Mouse (Mus musculus) heart, embryonic 14.5 days (tissue): ENCODE data around the gene Gzmb. TPM values are rescaled to one million over a fixed set of nuclear protein-coding genes. Genes with fewer than 3 reads are reported as not detected.
"Not testable (repeated sequence)": the region's sequence is repeated elsewhere in the genome, so short reads cannot be mapped to it uniquely, and the experiment has no call there.

ENCODE experiments used
- ATAC-seq: fragments of 200-750 bp; cut with Nextera tagmentation; 2 replicates; pipeline ENCODE4 v1.8.0; 2017; ENCODE audit warnings: low read depth, moderate TSS enrichment; ENCODE audit not compliant: insufficient number of reproducible peaks, insufficient read depth, low FRiP score
- H3K27ac ChIP-seq, 2 experiments: fragments of 200-500 bp in 1 of 2; fragments of 300-500 bp in 1 of 2; sonication (generic) in 1 of 2; replicated peaks in 1 of 2; 2 replicates each; pipeline ENCODE4 v1.5.1; 2012 to 2014; ENCODE audit warnings: low read depth in 2 of 2, low read length in 2 of 2, control low read depth in 1 of 2, mild to moderate bottlenecking in 1 of 2, mixed read lengths in 1 of 2; ENCODE audit not compliant: control insufficient read depth in 1 of 2, insufficient read depth in 1 of 2
- H3K27me3 ChIP-seq: fragments of 300-500 bp; sonication (generic); 2 replicates; pipeline ENCODE4 v1.6.1; 2014; ENCODE audit warnings: mild to moderate bottlenecking, low read length, control low read depth; ENCODE audit not compliant: control insufficient read depth, insufficient read depth
- H3K36me3 ChIP-seq: fragments of 300-500 bp; sonication (generic); 2 replicates; pipeline ENCODE4 v1.6.1; 2014; ENCODE audit warnings: mild to moderate bottlenecking, control low read depth, low read length, mixed read lengths; ENCODE audit not compliant: control insufficient read depth, insufficient read depth
- H3K4me1 ChIP-seq, 2 experiments: fragments of 200-500 bp in 1 of 2; fragments of 300-500 bp in 1 of 2; sonication (generic) in 1 of 2; 2 replicates each; pipeline ENCODE4 v1.6.1; 2012 to 2014; ENCODE audit warnings: low read length in 2 of 2, control low read depth in 1 of 2, mixed read lengths in 1 of 2; ENCODE audit not compliant: control insufficient read depth in 2 of 2, insufficient read depth in 2 of 2
- H3K4me2 ChIP-seq: fragments of 300-500 bp; sonication (generic); 2 replicates; pipeline ENCODE4 v1.6.1; 2014; ENCODE audit warnings: mild to moderate bottlenecking, low read length
- H3K4me3 ChIP-seq, 2 experiments: fragments of 200-500 bp in 1 of 2; fragments of 300-500 bp in 1 of 2; sonication (generic) in 1 of 2; 2 replicates each; pipeline ENCODE4 v1.5.1; 2012 to 2014; ENCODE audit warnings: low read length in 2 of 2, mild to moderate bottlenecking in 2 of 2, control low read depth in 1 of 2, low read depth in 1 of 2, moderate library complexity in 1 of 2; ENCODE audit not compliant: control insufficient read depth in 1 of 2, insufficient read depth in 1 of 2
- H3K9ac ChIP-seq: fragments of 300-500 bp; sonication (generic); 2 replicates; pipeline ENCODE4 v1.6.1; 2014; ENCODE audit warnings: mild to moderate bottlenecking, low read length
- H3K9me3 ChIP-seq: fragments of 300-500 bp; sonication (generic); 2 replicates; pipeline ENCODE4 v1.6.1; 2016; ENCODE audit warnings: low read length, control low read depth; ENCODE audit not compliant: control insufficient read depth
- WGBS: fragments of 180-500 bp; shearing (Covaris S2); extraction: QIAGEN DNeasy Blood & Tissue Kit; methylation state at CpG from one replicate; pipeline ENCODE4 v1.1.7; 2014; 5-methylcytosine and 5-hydroxymethylcytosine counted together
- polyA plus RNA-seq: library from polyadenylated mRNA; unstranded; fragments of >200 nt; fragmentation: Nextera tagmentation; extraction: Ambion mirVana; gene quantifications from 2 replicates; pipeline ENCODE4 v1.2.1, GENCODE M21; 2014

The Gzmb gene
- polyA plus RNA-seq: not detected in 2 replicates

DNA sequence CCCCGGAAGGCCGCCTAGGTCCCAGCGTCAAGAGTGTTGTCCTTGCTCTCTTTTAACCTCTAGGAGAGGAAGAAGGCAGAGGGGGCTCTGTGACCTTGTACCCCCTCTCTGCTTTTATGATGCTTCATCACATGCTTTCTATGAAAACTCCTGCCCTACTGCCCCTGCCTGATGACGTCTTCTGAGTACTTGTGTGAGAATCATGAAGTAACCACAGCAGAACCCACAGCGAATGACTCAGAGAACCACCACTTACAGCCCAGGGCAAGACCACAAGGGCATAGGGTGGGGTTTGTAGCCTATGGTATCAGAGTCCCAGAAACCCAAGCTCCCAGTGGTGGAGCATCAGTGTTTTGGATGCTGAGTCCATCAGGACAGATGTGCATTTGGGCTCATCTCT is at the start of gene Gzmb:
Gene Gzmb, minus strand, starts transcription at position 108 of the 400 bp plus-strand sequence.
- Histone ChIP-seq H3K4me3 (no peak within 1 kb of the TSS), H3K27me3 (no peaks in the 10 kb centered on the region), H3K9ac (no peak within 1 kb of the TSS), H3K36me3 (no peaks in the 10 kb centered on the region), H3K4me2 (no peak within 1 kb of the TSS), H3K27ac (no peak within 1 kb of the TSS), H3K4me1 (no peaks in the 10 kb centered on the region), H3K9me3 (no peaks in the 10 kb centered on the region)
- 88% methylated on average over 5 of the region's 5 CpGs for WGBS
- ATAC-seq: no peak

DNA sequence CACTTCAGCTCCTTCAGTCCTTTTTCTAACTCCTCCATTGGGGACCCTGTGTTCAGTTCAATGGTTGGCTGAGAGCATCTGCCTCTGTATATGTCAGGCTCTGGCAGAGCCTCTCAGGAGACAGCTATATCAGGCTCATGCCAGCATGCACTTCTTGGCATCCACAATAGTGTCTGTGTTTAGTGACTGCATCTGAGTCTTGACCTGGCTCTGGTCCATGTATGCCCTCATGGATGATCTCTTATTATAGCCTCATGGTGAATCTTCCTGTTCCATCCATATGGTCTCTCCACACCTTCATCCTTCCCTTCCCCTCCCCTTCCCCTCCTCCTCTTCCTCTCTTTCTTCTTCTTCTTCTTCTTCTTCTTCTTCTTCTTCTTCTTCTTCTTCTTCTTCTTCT is 49.7 kb upstream of the Gzmb start:
- H3K4me1 ChIP-seq, H3K4me2 ChIP-seq, ATAC-seq, H3K27me3 ChIP-seq, H3K9me3 ChIP-seq, H3K36me3 ChIP-seq, H3K9ac ChIP-seq, H3K4me3 ChIP-seq, H3K27ac ChIP-seq: not testable (repeated sequence)

DNA sequence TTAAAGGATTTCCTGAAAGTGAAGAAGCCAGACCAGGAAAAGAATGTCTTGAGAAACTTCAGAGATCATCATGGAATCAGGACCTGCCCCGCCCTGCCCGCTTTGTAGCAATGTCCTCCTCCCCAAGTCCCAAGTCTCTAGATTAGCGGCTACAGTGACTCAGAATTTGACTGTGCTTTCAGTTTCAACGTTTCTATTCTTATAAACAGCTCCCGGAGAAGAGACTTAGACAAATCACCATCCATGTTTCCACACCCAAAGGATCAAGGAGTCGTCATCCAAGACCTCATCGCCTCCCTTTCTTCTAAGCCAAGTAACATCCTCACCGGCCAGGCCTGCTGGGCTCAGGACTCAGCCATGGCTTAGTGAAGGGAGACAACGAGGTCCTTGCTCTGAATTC is 48.2 kb upstream of the Gzmb start:
- H3K27me3 ChIP-seq: no peaks in the 10 kb centered on the region
- no peak overlapping the region for H3K4me3 ChIP-seq
- 75% methylated on average over 9 of the region's 9 CpGs for WGBS
- no peak for ATAC-seq
- H3K9ac ChIP-seq: no peak overlapping the region
- H3K9me3 ChIP-seq: no peaks in the 10 kb centered on the region
- H3K4me1 ChIP-seq: no peaks in the 10 kb centered on the region
- no peaks in the 10 kb centered on the region for H3K36me3 ChIP-seq
- H3K4me2 ChIP-seq: no peak overlapping the region
- no peak overlapping the region for H3K27ac ChIP-seq

DNA sequence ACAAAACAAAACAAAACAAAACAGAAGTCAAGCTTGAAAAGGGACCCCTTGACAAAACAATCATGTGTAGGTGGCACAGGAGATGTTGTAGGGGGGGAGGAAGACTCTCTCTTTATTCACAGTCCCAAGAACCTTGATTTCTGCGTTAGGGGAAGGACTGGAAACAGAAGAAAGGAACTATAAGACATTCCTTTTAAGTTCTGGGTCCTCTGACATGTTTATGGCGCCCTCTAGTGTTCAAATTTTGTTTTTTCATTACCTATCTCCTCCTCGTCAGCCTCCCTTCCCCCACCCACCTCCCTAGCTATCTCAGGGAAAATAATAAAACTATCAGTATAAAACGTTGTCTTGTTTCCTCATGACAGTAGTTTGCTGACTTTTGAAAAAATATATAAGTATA is 42.1 kb upstream of the Gzmb start:
- Histone ChIP-seq H3K4me1 (no peaks in the 10 kb centered on the region), H3K4me2 (peak overlapping the region; percentile 29), H3K9me3 (no peaks in the 10 kb centered on the region), H3K27ac (no peak overlapping the region), H3K27me3 (no peaks in the 10 kb centered on the region), H3K9ac (no peak overlapping the region), H3K36me3 (no peaks in the 10 kb centered on the region), H3K4me3 (no peak overlapping the region)
- no peak for ATAC-seq
- WGBS: 0% methylated on average over 4 of the region's 4 CpGs

DNA sequence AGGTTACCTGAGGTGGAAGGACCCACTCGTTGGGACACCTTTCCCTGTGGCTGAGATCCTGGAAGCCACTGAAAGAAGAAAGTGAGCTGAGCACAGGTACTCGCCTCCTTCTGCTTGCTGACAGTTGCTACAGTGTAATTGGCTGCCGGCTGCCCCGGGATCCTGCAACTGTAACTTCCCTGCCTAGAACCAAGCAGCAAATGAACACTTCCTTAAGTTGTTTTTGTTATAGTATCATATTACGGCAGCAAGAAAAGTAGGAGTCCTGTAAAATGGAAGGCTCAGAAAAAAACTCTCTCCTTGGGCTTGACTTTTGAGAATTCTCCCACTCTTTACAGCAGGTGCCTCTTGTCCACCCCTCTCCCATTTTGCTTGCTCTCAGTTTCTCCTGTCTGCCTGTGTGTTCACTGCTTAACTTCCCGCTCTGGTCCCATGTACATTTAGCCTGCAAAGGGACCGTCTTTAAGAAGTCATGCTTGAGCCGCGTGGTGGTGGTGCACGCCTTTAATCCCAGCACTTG is 41.5 kb upstream of the Gzmb start:
- WGBS: 49% methylated on average over 10 of the region's 10 CpGs
- Histone ChIP-seq H3K27ac (no peak overlapping the region), H3K27me3 (no peaks in the 10 kb centered on the region), H3K4me1 (no peaks in the 10 kb centered on the region), H3K36me3 (no peaks in the 10 kb centered on the region), H3K9ac (no peak overlapping the region), H3K9me3 (no peaks in the 10 kb centered on the region), H3K4me3 (no peak overlapping the region), H3K4me2 (peak overlapping the region; percentile 29)
- ATAC-seq: no peak

DNA sequence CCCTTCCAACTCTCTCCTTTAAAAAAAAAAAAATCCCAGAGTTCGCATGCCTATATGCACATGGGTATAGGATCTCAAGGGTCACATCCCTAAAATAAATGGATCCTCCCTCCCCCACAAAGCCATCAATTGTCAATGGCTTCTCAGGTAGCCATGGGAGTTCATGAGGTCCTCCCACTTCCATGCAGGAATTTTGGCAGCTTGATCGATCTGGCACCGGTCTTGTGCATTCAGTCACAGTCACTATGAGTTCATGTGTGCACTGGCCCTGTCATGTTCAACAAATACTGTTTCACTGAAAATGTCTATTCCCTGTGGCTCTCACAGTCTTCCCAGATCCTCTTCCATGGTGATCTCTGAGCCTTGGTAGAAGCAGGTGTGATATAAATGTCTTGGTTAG is 40.0 kb upstream of the Gzmb start:
- Histone ChIP-seq H3K4me3 (no peak overlapping the region), H3K36me3 (no peaks in the 10 kb centered on the region), H3K4me2 (no peak overlapping the region), H3K9me3 (no peaks in the 10 kb centered on the region), H3K9ac (no peak overlapping the region), H3K27ac (no peak overlapping the region), H3K4me1 (no peaks in the 10 kb centered on the region), H3K27me3 (no peaks in the 10 kb centered on the region)
- ATAC-seq: no peak
- WGBS: 90% methylated on average over 3 of the region's 3 CpGs

DNA sequence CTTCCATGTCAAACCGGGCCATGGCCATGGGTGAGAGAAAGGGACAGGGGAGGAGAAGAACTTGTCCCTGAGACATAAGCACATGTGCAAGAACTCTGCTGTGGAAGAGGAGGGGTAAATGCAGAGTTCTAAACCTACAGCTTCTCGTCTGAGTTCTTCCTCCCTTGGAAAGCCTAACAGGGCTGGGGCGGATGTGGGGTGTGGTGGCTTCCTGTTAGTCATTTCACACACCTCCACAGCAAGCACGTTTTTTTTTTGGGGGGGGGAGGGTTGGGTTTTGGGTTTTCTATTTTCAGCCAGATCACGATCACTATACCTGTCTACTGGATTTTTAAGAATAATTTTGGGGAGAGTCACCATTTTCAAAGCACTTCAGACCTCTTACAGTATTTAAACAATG is 34.7 kb upstream of the Gzmb start:
- no peak for ATAC-seq
- 57% methylated on average over 5 of the region's 5 CpGs for WGBS
- Histone ChIP-seq H3K27ac (no peak overlapping the region), H3K4me2 (no peak overlapping the region), H3K36me3 (no peaks in the 10 kb centered on the region), H3K9ac (no peak overlapping the region), H3K4me1 (no peaks in the 10 kb centered on the region), H3K4me3 (no peak overlapping the region), H3K9me3 (no peaks in the 10 kb centered on the region), H3K27me3 (no peaks in the 10 kb centered on the region)

DNA sequence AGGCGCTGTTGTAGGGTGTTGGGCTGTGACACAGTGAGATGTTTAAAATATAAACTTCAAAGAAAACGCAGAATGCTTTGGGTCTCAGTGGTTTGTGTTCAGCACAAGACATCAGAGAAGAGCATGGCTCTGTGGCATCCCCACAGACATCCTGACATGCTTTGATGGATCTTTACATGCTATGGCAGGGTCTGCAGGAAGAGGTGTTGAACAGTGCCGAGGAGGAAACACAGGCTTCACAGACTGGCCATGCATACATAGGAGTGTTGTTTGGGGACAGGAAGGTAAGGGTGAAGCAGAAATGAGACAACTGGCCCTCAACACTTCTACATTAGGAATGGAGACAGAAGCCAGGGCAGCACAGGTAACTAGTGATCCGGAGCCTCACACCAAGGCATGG is 34.0 kb upstream of the Gzmb start:
- no peak overlapping the region for H3K4me3 ChIP-seq
- H3K4me1 ChIP-seq: no peaks in the 10 kb centered on the region
- H3K27ac ChIP-seq: no peak overlapping the region
- no peak overlapping the region for H3K9ac ChIP-seq
- 77% methylated on average over 4 of the region's 4 CpGs for WGBS
- H3K4me2 ChIP-seq: no peak overlapping the region
- H3K36me3 ChIP-seq: no peaks in the 10 kb centered on the region
- H3K27me3 ChIP-seq: no peaks in the 10 kb centered on the region
- ATAC-seq: no peak
- no peaks in the 10 kb centered on the region for H3K9me3 ChIP-seq
